Mouse (Mus musculus): ENCODE measurements around the gene Moxd1.

GRCm38 (mm10) chr10:24292671-24293070 is 69.4 kb downstream of the Moxd1 start:
- TF ChIP-seq CTCF (IDR thresholded peaks at IDR 0.05; ENCODE audit: borderline replicate concordance, extremely low read depth, insufficient read depth, insufficient read length) (no peak), POLR2A (IDR thresholded peaks at IDR 0.05; ENCODE audit: borderline replicate concordance, extremely low read depth, insufficient read depth, insufficient read length, poor library complexity, severe bottlenecking) (no peak)
